Mouse (Mus musculus): ENCODE results near the gene Cacnb1. TPM values are rescaled to one million over a fixed set of nuclear protein-coding genes. Genes with fewer than 3 reads are reported as not detected.

Gene Cacnb1
- polyA plus RNA-seq, 1 experiment from 2014 or later, result 7.8 TPM

DNA sequence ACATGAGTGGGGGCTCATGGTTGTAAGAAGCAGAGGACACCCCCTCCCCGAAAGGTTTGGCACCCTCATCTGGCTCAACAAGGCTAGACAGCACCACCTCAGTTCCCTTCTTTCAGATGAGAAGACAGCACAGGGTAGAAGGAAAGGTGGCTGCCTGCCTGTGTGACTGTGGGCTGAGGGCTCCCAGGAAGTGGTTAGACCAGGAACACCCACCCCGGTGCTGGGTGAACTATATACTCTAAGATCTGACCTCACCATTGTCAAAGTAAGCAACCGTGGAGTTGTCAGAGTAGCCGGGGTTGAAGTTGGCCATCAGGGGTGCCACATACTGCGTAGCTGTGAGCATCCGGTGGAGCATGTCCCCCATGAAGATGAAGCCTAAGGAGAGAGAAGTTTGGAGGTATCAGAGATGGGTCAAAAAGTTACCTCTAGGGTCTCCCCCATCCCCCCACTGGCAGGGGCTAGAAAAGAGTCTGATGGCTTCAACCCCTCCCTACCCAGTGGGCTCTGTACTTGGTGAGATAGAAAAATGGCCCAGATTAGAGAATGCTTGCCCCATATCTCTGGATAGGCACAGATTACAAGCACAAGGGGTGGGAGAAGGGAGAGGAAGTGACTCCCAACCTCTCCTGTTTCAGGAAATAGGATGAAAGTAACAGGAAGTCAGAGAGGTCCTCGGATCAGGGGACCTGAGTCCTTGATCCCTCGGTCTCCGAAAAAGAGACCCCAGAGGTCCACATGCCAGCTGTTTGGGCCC lies 67.5 kb downstream of the Cacnb1 start:
- DNase-seq (ENCODE audit: low spot score), result no peak
- no peak overlapping the region for H3K4me3 ChIP-seq
- no peaks in the 10 kb centered on the region for H3K27me3 ChIP-seq (ENCODE audit: low read depth, poor library complexity, severe bottlenecking)
- H3K9me3 ChIP-seq (replicated peaks), result no peaks in the 10 kb centered on the region
- peaks cover 43% of the 10 kb centered on the region for H3K4me1 ChIP-seq
- WGBS, result 76% methylated on average over 9 of the region's 9 CpGs
- no peaks in the 10 kb centered on the region for H3K36me3 ChIP-seq
- peak overlapping the region; percentile 46; the same call in 1 of the 2 replicates for H3K27ac ChIP-seq (replicated peaks)

DNA sequence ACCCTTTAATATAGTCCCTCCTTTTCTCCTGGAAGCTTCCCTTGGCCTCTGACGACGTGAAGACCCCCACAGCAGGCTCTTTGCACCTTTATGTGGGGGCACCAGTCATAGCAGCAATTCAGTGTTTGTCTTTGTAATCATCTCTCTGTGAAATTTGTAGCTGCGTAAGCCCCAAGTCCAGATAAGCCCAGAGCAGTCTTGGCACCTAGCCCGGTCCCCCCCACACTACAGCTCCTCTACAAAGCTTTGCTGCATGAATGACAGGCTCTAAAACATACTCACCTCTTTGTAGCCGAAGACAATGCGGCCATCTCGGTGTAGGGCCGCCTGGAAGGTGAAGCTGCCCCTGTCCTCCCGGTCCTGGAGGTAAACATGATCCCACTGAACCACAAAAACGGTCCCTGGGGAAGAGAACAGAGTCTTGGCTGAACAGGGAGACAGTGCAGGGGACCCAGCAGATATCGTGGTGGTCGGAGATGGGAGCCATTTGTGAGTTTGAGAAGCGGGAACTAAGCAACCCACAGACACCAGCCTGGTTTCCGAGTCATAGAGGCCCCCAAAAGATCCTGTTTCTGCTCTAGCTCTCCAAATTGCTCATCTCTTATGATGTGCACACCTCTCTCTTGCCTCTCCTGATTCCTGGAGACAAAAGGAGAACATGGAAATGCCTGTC lies 68.2 kb downstream of the Cacnb1 start:
- Histone ChIP-seq H3K4me1 (peaks cover 50% of the 10 kb centered on the region), H3K36me3 (no peaks in the 10 kb centered on the region), H3K4me3 (no peak overlapping the region), H3K9me3 (replicated peaks) (no peaks in the 10 kb centered on the region), H3K27ac (replicated peaks) (0 out of 2 replicates have a peak overlapping the region, but pooled peaks have one; percentile 6), H3K27me3 (ENCODE audit: low read depth, poor library complexity, severe bottlenecking) (no peaks in the 10 kb centered on the region)
- DNase-seq (ENCODE audit: low spot score), result no peak
- WGBS, result 83% methylated on average over 14 of the region's 14 CpGs

DNA sequence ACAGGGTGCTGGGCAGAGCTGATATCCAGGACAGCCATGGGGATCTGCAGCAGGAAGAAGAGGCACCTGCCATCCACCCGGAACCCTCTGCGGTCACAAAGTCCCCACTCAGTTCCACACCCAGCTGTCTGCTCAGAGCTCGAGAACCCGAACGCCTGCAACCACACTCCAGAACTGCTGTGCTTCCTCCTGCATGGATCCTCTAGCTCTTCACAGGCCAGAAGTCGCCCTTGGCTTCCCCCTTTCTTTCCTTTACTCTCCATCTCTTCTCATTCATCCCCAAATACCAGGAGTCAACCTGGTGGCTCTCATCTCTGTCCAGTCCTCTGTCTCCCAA lies 68.9 kb downstream of the Cacnb1 start:
- DNase-seq (ENCODE audit: low spot score), result no peak
- Histone ChIP-seq H3K4me3 (no peak overlapping the region), H3K27me3 (ENCODE audit: low read depth, poor library complexity, severe bottlenecking) (no peaks in the 10 kb centered on the region), H3K27ac (replicated peaks) (peak overlapping the region; percentile 3; the same call in 1 of the 2 replicates), H3K36me3 (no peaks in the 10 kb centered on the region), H3K4me1 (peaks cover 52% of the 10 kb centered on the region), H3K9me3 (replicated peaks) (no peaks in the 10 kb centered on the region)
- 96% methylated on average over 6 of the region's 6 CpGs for WGBS

DNA sequence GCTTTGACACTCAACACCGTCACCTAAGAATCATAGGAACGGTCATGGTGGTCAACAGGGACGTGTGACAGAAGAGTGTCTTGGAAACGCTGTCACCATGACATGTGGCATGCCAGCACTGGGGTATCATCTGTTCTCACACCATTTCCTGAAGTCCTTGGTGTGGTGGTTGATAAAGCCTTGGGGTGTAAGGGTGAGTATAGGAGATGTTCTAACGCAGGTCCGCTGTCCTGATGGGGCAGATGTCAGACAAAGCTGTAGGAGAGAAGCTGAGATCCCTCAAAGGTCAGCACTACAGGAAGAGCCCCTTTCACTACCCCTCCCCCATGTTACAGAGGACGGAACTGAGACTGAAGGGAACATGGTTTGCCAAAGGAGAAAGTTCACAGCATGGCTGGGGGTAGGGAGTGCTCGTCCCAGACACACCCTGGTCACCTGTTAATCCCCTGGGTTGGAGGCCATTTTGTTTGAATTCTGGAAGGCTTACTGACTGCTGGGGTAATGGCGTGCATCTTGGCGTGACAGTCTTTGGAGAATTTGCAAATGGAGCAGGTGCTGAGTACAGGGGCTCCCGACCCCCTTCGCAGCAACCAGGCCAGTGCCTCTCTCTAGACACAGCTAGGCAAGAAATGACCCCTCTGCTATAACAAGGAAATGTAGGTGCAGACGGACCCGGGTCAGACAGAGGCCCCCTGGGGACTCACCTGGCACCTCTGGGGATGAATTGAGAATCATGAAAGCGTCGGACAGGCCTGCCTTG lies 69.5 kb downstream of the Cacnb1 start:
- Histone ChIP-seq H3K27ac (replicated peaks) (peak overlapping the region; percentile 3; the same call in 1 of the 2 replicates), H3K4me3 (no peak overlapping the region), H3K9me3 (replicated peaks) (no peaks in the 10 kb centered on the region), H3K4me1 (peaks cover 54% of the 10 kb centered on the region), H3K27me3 (ENCODE audit: low read depth, poor library complexity, severe bottlenecking) (no peaks in the 10 kb centered on the region), H3K36me3 (no peaks in the 10 kb centered on the region)
- DNase-seq (ENCODE audit: low spot score), result no peak
- 86% methylated on average over 16 of the region's 16 CpGs for whole genome bisulfite sequencing

DNA sequence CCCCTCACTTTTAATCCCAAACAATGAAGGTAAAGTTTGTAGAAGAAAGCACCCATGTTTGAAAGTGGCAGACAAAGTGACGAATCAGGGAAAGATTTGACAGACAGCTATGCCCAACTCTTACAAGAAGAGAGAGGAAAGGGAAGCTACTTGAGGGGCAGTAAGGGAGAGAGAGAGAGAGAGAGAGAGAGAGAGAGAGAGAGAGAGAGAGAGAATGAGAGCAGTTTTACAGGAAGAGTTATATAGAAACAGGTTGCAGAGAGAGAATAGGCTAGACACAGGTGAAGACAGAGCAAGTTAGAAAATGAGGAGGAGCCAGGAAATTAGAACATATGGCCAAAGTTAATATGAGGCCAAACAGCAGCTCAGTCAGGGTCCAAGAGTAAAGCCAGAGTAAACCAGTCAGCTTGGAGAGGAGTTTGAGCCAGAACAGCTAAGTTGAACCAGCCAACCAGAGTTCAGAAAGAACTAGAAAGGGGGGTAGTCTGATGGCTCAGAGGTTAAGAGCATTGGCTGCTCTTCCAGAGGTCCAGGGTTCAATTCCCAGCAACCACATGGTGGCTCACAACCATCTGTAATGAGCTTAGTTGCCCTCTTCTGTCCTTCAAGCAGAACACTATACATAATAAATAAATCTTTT lies 70.3 kb downstream of the Cacnb1 start:
- WGBS, result 84% methylated on average over 1 of the region's 1 CpGs
- peaks cover 56% of the 10 kb centered on the region for H3K4me1 ChIP-seq

More for the DNA sequence above, 70.3 kb downstream of the Cacnb1 start:
- H3K27ac ChIP-seq (replicated peaks), result no peak overlapping the region
- no peaks in the 10 kb centered on the region for H3K27me3 ChIP-seq (ENCODE audit: low read depth, poor library complexity, severe bottlenecking)
- H3K9me3 ChIP-seq (replicated peaks), result no peaks in the 10 kb centered on the region
- DNase-seq (ENCODE audit: low spot score), result no peak
- no peak overlapping the region for H3K4me3 ChIP-seq
- H3K36me3 ChIP-seq, result no peaks in the 10 kb centered on the region

Small RNA genes lying within 50 kb of the gene (microRNA-seq; reads per million reads assigned to microRNA genes)
- gene Gm27597, result not detected

Other genes with a start within 250 kb of the Cacnb1 start
- 0.20 and 0.46 TPM in 2 replicates for gene 1700001P01Rik, start 247.1 kb downstream of the Cacnb1 start, polyA plus RNA-seq (2016; fragmentation: Nextera tagmentation; extraction: Ambion mirVana)
- 378 and 451 TPM in 2 replicates for gene Rpl23, start 240.6 kb downstream of the Cacnb1 start, polyA plus RNA-seq (2016; fragmentation: Nextera tagmentation; extraction: Ambion mirVana)
- 75.1 and 88.8 TPM in 2 replicates for gene Lasp1, start 224.0 kb downstream of the Cacnb1 start, polyA plus RNA-seq (2016; fragmentation: Nextera tagmentation; extraction: Ambion mirVana)
- 12.6 and 14.3 TPM in 2 replicates for gene B230217C12Rik, start 182.3 kb downstream of the Cacnb1 start, polyA plus RNA-seq (2016; fragmentation: Nextera tagmentation; extraction: Ambion mirVana)
- 0.38 and 0.40 TPM in 2 replicates for gene Fbxo47, start 138.9 kb downstream of the Cacnb1 start, polyA plus RNA-seq (2016; fragmentation: Nextera tagmentation; extraction: Ambion mirVana)
- gene Plxdc1, start 36.6 kb downstream of the Cacnb1 start, polyA plus RNA-seq (2016; fragmentation: Nextera tagmentation; extraction: Ambion mirVana), result 0.06 and 0.16 TPM in 2 replicates
- gene Arl5c, start 26.9 kb downstream of the Cacnb1 start, polyA plus RNA-seq (2016; fragmentation: Nextera tagmentation; extraction: Ambion mirVana), result 8.9 and 16.8 TPM in 2 replicates
- gene Rpl19, start 3.7 kb upstream of the Cacnb1 start, polyA plus RNA-seq (2016; fragmentation: Nextera tagmentation; extraction: Ambion mirVana), result 976 and 1,159 TPM in 2 replicates
- gene Stac2, start 30.4 kb upstream of the Cacnb1 start, polyA plus RNA-seq (2016; fragmentation: Nextera tagmentation; extraction: Ambion mirVana), result 0.40 and 0.41 TPM in 2 replicates
- gene Fbxl20, start 127.4 kb upstream of the Cacnb1 start, polyA plus RNA-seq (2016; fragmentation: Nextera tagmentation; extraction: Ambion mirVana), result 21.0 and 23.7 TPM in 2 replicates
- gene Med1, start 170.3 kb upstream of the Cacnb1 start, polyA plus RNA-seq (2016; fragmentation: Nextera tagmentation; extraction: Ambion mirVana), result 74.3 and 82.5 TPM in 2 replicates
- 10.7 and 12.0 TPM in 2 replicates for gene Cdk12, start 180.0 kb upstream of the Cacnb1 start, polyA plus RNA-seq (2016; fragmentation: Nextera tagmentation; extraction: Ambion mirVana)